Mouse (Mus musculus) C2C12 (cell line): ENCODE data around the gene Mrgprh. TPM values are rescaled to one million over a fixed set of nuclear protein-coding genes. Genes with fewer than 3 reads are reported as not detected.
"Not testable (repeated sequence)": the region's sequence is repeated elsewhere in the genome, so short reads cannot be mapped to it uniquely, and the experiment has no call there.

Experiments
- H3K27me3 ChIP-seq: one replicate; pipeline ENCODE4 v1.6.1; 2011; ENCODE audit not compliant: control insufficient read depth, insufficient read depth, insufficient read length
- H3K36me3 ChIP-seq: one replicate; pipeline ENCODE4 v1.6.1; 2011; ENCODE audit not compliant: control insufficient read depth, insufficient read depth
- H3K4me3 ChIP-seq: one replicate; pipeline ENCODE4 v1.5.1; 2011; ENCODE audit warnings: mild to moderate bottlenecking, control low read depth; ENCODE audit not compliant: poor library complexity, insufficient read depth, severe bottlenecking
- H3K79me2 ChIP-seq: one replicate; pipeline ENCODE4 v1.6.1; 2011; ENCODE audit not compliant: control insufficient read depth, insufficient read depth
- H3K79me3 ChIP-seq: one replicate; pipeline ENCODE4 v1.6.1; 2011; ENCODE audit warnings: low read depth, control low read depth
- H3ac ChIP-seq: one replicate; pipeline ENCODE3; 2011; ENCODE audit warnings: low read depth; ENCODE audit not compliant: control insufficient read depth, insufficient read length
- CEBPB ChIP-seq: IDR thresholded peaks from one replicate; pipeline ENCODE4 v1.6.1; 2011; ENCODE audit warnings: low read depth, mild to moderate bottlenecking, control low read depth, moderate library complexity
- CTCF ChIP-seq: IDR thresholded peaks from one replicate; pipeline ENCODE4 v1.5.1; 2011; ENCODE audit not compliant: control insufficient read depth, insufficient read depth, insufficient read length
- FOSL1 ChIP-seq: IDR thresholded peaks from one replicate; pipeline ENCODE4 v1.8.0; 2011; ENCODE audit warnings: mild to moderate bottlenecking, low read length; ENCODE audit not compliant: poor library complexity, insufficient read depth, severe bottlenecking
- MAX ChIP-seq: IDR thresholded peaks from one replicate; pipeline ENCODE4 v1.6.1; 2011; ENCODE audit warnings: mild to moderate bottlenecking, control low read depth
- MYOD1 ChIP-seq: IDR thresholded peaks from one replicate; pipeline ENCODE4 v1.6.1; 2011; ENCODE audit warnings: low read depth; ENCODE audit not compliant: control insufficient read depth, insufficient read length
- MYOG ChIP-seq: IDR thresholded peaks from one replicate; pipeline ENCODE4 v1.6.1; 2011; ENCODE audit not compliant: control insufficient read depth, insufficient read length; ENCODE audit errors: extremely low read depth
- USF1 ChIP-seq: IDR thresholded peaks from one replicate; pipeline ENCODE4 v1.6.1; 2011; ENCODE audit warnings: low read depth, mild to moderate bottlenecking, control low read depth, moderate library complexity
- polyA plus RNA-seq: library from polyadenylated mRNA; unstranded; fragments of >200 nt; fragmentation: generic; extraction: Trizol; gene quantifications from one replicate; pipeline ENCODE4 v1.2.1, GENCODE M21; 2012; ENCODE audit warnings: missing spikeins

Mrgprh gene
- polyA plus RNA-seq, 1 experiment: not detected

DNA sequence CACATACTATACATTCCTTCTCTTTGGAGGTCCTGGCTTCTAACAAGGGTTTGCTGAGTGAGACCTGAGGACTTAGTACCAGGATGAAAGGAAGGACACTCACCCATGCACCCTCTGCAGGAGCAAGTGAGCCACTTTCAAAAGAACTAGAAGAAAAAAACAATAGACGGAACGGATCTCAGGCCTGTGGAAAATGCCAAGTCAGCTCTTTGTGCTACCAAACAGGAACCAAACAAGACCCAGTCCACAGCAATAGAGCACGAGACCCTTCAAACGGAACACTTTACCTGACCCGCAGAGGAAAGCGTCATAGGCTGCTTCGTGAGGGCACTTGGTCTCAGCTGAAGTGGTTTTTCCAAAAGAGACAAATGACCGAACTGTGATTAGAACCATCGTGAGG, 16.2 kb downstream of the Mrgprh start:
- Histone ChIP-seq H3K36me3 (peaks cover 9% of the 10 kb centered on the region), H3K79me2 (no peaks in the 10 kb centered on the region)
- TF ChIP-seq CTCF (no peak), MYOD1 (no peak), CEBPB (no peak), MYOG (no peak), USF1 (no peak), FOSL1 (no peak), MAX (no peak)

DNA sequence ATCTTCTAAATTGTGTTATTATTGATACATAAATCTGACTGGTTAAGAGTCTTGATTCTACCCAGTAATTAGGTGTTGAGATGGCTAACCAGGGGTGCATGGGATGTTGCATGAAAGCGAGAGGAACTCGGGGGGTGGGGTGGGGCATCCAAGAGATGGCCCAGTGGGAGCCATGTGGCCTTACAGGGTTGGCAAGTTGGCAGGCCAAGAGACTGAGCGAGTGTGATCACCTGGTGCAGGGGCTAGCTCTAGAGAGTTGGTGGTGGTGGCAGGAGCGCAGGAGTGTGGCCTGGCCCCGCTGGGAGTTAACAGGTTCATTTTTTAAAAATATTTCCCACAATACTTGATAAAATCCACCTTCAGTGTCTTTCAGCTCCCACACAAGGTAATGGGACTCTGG, 21.8 kb downstream of the Mrgprh start:
- Histone ChIP-seq H3K36me3 (peaks cover 12% of the 10 kb centered on the region), H3K79me2 (no peaks in the 10 kb centered on the region), H3K27me3 (no peaks in the 10 kb centered on the region), H3ac (no peak overlapping the region), H3K4me3 (no peak overlapping the region), H3K79me3 (no peaks in the 10 kb centered on the region)
- TF ChIP-seq CEBPB (no peak), FOSL1 (no peak), MYOG (no peak)

More for the DNA sequence above, 16.2 kb downstream of the Mrgprh start:
- Histone ChIP-seq H3K79me3 (no peaks in the 10 kb centered on the region), H3ac (no peak overlapping the region), H3K27me3 (no peaks in the 10 kb centered on the region), H3K4me3 (no peak overlapping the region)

DNA sequence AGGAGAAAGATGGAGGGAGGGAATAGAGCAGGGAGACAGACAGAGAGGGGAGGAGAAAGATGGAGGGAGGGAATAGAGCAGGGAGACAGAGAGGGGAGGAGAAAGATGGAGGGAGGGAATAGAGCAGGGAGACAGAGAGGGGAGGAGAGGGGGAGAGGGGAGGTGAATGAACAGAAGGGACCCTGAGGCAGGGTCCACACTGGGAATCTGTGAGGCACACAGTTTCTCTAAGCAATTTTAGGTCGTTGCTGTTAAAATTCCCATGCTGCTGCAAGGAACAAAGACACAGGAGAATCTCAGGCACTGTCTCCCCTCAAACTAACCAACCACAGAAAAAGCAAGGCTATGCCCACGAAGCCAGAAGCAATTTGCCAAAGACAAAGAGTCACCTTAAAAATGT, 22.8 kb downstream of the Mrgprh start:
- H3K4me3 ChIP-seq, H3K79me3 ChIP-seq, H3K79me2 ChIP-seq, H3K27me3 ChIP-seq, H3ac ChIP-seq: not testable (repeated sequence)
- peaks cover 19% of the 10 kb centered on the region for H3K36me3 ChIP-seq

DNA sequence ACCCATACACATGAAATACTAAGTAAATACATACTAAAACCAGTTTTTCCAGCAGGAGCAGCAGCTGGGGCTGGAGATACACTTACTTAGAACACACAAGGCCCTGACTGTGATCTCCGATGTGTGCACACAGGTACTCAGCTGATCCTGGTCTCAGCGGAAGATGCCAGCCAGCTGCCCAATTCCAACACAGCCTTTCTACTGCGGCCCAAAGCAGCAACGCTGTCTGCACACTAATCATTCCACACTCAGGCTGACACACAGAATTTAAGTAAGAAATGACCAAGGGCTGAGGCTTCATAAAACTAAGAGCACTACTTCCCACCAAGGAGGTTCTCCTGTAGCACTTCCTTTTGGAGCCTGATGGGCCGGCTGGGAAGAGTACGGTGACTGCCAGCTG, 26.5 kb downstream of the Mrgprh start:
- H3ac ChIP-seq: no peak overlapping the region
- H3K27me3 ChIP-seq: no peaks in the 10 kb centered on the region
- TF ChIP-seq FOSL1 (no peak), CEBPB (no peak), MYOD1 (no peak), CTCF (no peak), MAX (no peak), USF1 (no peak)
- H3K79me2 ChIP-seq: no peaks in the 10 kb centered on the region
- no peaks in the 10 kb centered on the region for H3K79me3 ChIP-seq
- H3K36me3 ChIP-seq: peaks cover 9% of the 10 kb centered on the region
- no peak overlapping the region for H3K4me3 ChIP-seq

DNA sequence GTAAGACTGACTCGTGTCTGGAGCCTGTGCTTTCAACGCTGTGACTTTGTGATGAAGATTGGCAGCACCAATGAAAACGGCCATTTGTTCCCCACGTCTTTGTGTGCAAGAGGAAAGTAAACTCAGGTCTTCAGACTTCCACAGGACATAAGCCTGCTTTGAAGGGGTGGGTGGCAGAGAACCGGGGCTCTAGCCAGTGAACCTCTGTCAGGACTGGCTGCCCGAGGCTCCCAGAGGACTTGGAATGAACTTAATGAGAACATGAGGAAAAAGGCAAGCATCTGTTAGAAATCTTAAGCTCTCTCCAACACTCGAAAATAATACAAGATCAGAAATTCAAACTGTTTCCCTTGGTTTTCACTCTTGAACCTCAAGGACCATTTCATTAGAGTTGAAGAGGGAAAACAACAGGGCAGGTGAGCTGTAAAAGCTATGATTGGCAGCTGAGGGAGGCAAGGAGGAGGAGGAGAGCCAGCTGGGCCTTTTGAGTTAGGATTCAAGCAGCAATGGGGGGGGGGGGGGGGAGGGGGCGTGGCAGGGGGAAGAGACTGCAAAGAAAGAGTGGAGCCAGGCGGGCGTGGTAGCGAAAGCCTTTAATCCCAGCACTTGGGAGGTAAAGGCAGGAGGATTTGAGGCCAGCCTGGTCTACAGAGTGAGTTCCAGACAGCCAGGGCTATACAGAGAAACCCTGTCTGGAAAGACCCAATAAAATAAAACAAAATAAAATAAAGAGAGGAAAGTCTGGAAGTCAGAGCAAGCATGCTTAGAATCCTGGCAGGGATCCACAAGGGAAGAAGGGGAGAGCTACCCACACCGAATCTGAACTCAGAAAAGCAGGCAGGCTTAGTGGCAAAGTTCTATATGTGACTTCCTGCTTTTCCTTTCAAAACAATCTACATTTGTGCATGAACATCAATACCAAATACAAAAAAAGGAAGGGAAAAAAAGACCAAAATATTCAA, 27.8 kb downstream of the Mrgprh start:
- TF ChIP-seq MYOG (no peak), FOSL1 (no peak), CTCF (no peak), MYOD1 (no peak), USF1 (no peak), MAX (no peak)
- H3K79me2 ChIP-seq: no peaks in the 10 kb centered on the region
- H3K4me3 ChIP-seq: no peak overlapping the region
- H3K79me3 ChIP-seq: no peaks in the 10 kb centered on the region
- H3K27me3 ChIP-seq: no peaks in the 10 kb centered on the region
- H3ac ChIP-seq: no peak overlapping the region
- peaks cover 9% of the 10 kb centered on the region for H3K36me3 ChIP-seq

DNA sequence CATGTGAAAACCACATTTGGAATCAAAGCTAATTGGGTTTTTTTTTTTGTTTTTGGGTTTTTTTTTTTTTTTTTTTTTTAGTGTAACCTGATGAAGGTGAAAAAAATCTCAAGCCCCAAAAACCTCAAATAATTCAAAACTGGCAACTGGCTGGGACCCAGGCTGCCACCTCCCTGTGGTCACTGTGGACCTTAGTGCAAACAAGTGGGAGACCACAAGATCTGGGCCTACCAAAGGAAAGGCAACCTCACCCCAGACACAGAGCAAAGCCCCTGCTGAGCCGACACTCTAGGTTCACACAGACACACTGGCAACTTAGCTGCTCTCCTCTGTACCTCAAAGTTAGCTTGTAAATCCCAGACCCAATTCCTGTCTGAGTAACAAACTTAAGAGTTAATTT, 28.5 kb downstream of the Mrgprh start:
- Histone ChIP-seq H3K4me3 (no peak overlapping the region), H3K36me3 (peaks cover 9% of the 10 kb centered on the region), H3ac (no peak overlapping the region), H3K79me2 (no peaks in the 10 kb centered on the region), H3K79me3 (no peaks in the 10 kb centered on the region), H3K27me3 (no peaks in the 10 kb centered on the region)
- TF ChIP-seq FOSL1 (no peak), USF1 (no peak), CTCF (no peak), MYOG (no peak), CEBPB (no peak), MAX (no peak), MYOD1 (no peak)
